Mouse (Mus musculus) thymus, adult 2 months (tissue): Measurements from ENCODE around the gene Slc2a2.

Source experiments
- CTCF ChIP-seq: fragments of 200-500 bp; IDR thresholded peaks from 2 replicates; pipeline ENCODE4 v1.5.1; 2012; ENCODE audit warnings: mild to moderate bottlenecking, control low read depth, low read length, moderate library complexity, borderline replicate concordance; ENCODE audit not compliant: control insufficient read depth, poor library complexity, insufficient read depth; ENCODE audit errors: extremely low read depth
- POLR2A ChIP-seq: fragments of 200-500 bp; IDR thresholded peaks from 2 replicates; pipeline ENCODE4 v1.6.1; 2012; ENCODE audit warnings: mild to moderate bottlenecking, low read length, control low read depth, moderate library complexity; ENCODE audit not compliant: control insufficient read depth, poor library complexity, insufficient read depth; ENCODE audit errors: extremely low read depth

DNA sequence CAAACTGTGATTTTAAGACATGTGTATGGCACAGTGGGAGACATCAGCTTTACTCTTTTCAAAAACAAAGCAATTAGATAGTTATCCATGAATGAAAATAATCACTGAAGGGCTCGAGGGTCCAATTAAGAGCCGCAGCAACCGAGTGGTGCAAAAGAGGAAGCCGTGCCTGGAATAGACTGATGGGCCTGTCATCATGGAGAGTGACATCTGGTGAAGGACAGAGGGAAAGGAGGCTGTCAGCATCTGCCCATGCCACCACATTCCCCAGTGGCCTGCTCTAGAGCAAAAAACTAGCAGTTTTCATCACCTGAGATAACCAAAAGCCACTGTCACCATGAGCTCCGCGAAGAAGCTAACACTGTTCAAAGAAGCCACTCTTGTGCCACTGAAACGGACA lies 57.8 kb downstream of the Slc2a2 start:
- no peak for TF ChIP-seq CTCF
- TF ChIP-seq POLR2A: no peak
